Mouse (Mus musculus): ENCODE results near the gene Mgst2. TPM values are rescaled to one million over a fixed set of nuclear protein-coding genes. Genes with fewer than 3 reads are reported as not detected.
A peak's percentile ranks its signal among the peaks of the same experiment; 100 is the strongest.

The Mgst2 gene
- polyA plus RNA-seq, 2 experiments, result 2.8 to 19.0 TPM

- peaks cover 45 to 51% of the 10 kb centered on the region in 2 experiments for H3K4me1 ChIP-seq (replicated peaks; ENCODE audit: control insufficient read depth in 2 of 2, insufficient read depth in 2 of 2, low read length in 1 of 2)
- no peak overlapping the region for H3K4me3 ChIP-seq (ENCODE audit: insufficient read depth in 1 of 2, low read depth in 2 of 2, low read length in 2 of 2)
Measured at GRCm38 (mm10) chr3:51670414-51671070, 10.4 kb downstream of the Mgst2 start.

GRCm38 (mm10) chr3:51671071-51671469 lies 10.9 kb downstream of the Mgst2 start:
- Histone ChIP-seq H3K4me2 (ENCODE audit: low read depth) (peak overlapping the region; percentile 51), H3K4me3 (ENCODE audit: insufficient read depth in 1 of 2, low read depth in 2 of 2, low read length in 2 of 2) (no peak overlapping the region), H3K36me3 (replicated peaks; ENCODE audit: control insufficient read depth, insufficient read depth, low read depth) (no peaks in the 10 kb centered on the region), H3K9me3 (ENCODE audit: control insufficient read depth, low read length) (no peaks in the 10 kb centered on the region), H3K9ac (replicated peaks) (0 out of 2 replicates have a peak overlapping the region, but pooled peaks have one; percentile 1), H3K27ac (peak overlapping the region; percentile 91), H3K27me3 (ENCODE audit: control insufficient read depth, insufficient read depth, low read length) (no peaks in the 10 kb centered on the region), H3K4me1 (replicated peaks; ENCODE audit: control insufficient read depth in 2 of 2, insufficient read depth in 2 of 2, low read length in 1 of 2) (peaks cover 45 to 51% of the 10 kb centered on the region in 2 experiments)
- ATAC-seq (ENCODE audit: insufficient read depth) (peak; percentile 17; the same call in 1 of the 2 replicates), DNase-seq (ENCODE audit: low read depth in 3 of 3, low spot score in 3 of 3) (peak in 1 of 3 experiments; percentile 30)
- 58% methylated on average over 1 of the region's 1 CpGs for WGBS (ENCODE audit: insufficient replicate concordance)
- TF ChIP-seq CTCF (IDR thresholded peaks at IDR 0.05; ENCODE audit: low read depth), result no peak
- TF ChIP-seq EP300 (IDR thresholded peaks at IDR 0.05; ENCODE audit: low read depth), result no peak

More at GRCm38 (mm10) chr3:51670414-51671070, 10.4 kb downstream of the Mgst2 start:
- ATAC-seq (ENCODE audit: insufficient read depth) (peak; percentile 90), DNase-seq (ENCODE audit: low read depth in 3 of 3, low spot score in 3 of 3) (peak; percentile 84 to 88 (median 87))
- H3K27ac ChIP-seq, result peak overlapping the region; percentile 91
- 32% methylated on average over 5 of the region's 5 CpGs for WGBS (ENCODE audit: insufficient replicate concordance)
- no peaks in the 10 kb centered on the region for H3K9me3 ChIP-seq (ENCODE audit: control insufficient read depth, low read length)
- peak overlapping the region; percentile 52 for H3K9ac ChIP-seq (replicated peaks)
- no peaks in the 10 kb centered on the region for H3K36me3 ChIP-seq (replicated peaks; ENCODE audit: control insufficient read depth, insufficient read depth, low read depth)
- TF ChIP-seq CTCF (IDR thresholded peaks at IDR 0.05; ENCODE audit: low read depth), result no peak
- TF ChIP-seq EP300 (IDR thresholded peaks at IDR 0.05; ENCODE audit: low read depth), result peak; percentile 83
- peak overlapping the region; percentile 51 for H3K4me2 ChIP-seq (ENCODE audit: low read depth)
- no peaks in the 10 kb centered on the region for H3K27me3 ChIP-seq (ENCODE audit: control insufficient read depth, insufficient read depth, low read length)

GRCm38 (mm10) chr3:51672631-51673030 lies 12.5 kb downstream of the Mgst2 start:
- Histone ChIP-seq H3K4me1 (replicated peaks; ENCODE audit: control insufficient read depth in 2 of 2, insufficient read depth in 2 of 2, low read length in 1 of 2) (peaks cover 45 to 51% of the 10 kb centered on the region in 2 experiments), H3K27ac (peak overlapping the region; percentile 43), H3K9ac (replicated peaks) (no peak overlapping the region), H3K27me3 (ENCODE audit: control insufficient read depth, insufficient read depth, low read length) (no peaks in the 10 kb centered on the region), H3K4me2 (ENCODE audit: low read depth) (no peak overlapping the region; the same call in 1 of the 2 replicates), H3K4me3 (ENCODE audit: insufficient read depth in 1 of 2, low read depth in 2 of 2, low read length in 2 of 2) (no peak overlapping the region), H3K36me3 (replicated peaks; ENCODE audit: control insufficient read depth, insufficient read depth, low read depth) (no peaks in the 10 kb centered on the region), H3K9me3 (ENCODE audit: control insufficient read depth, low read length) (no peaks in the 10 kb centered on the region)
- TF ChIP-seq CTCF (IDR thresholded peaks at IDR 0.05; ENCODE audit: low read depth), result no peak
- no peak for TF ChIP-seq EP300 (IDR thresholded peaks at IDR 0.05; ENCODE audit: low read depth)
- WGBS (ENCODE audit: insufficient replicate concordance), result 8% methylated on average over 4 of the region's 4 CpGs
- ATAC-seq (ENCODE audit: insufficient read depth) (no peak), DNase-seq (ENCODE audit: low read depth in 3 of 3, low spot score in 3 of 3) (no peak)

- no peaks in the 10 kb centered on the region for H3K36me3 ChIP-seq (replicated peaks; ENCODE audit: control insufficient read depth, insufficient read depth, low read depth)
- H3K27ac ChIP-seq, result no peak overlapping the region
- ATAC-seq (ENCODE audit: insufficient read depth), result no peak
- H3K4me2 ChIP-seq (ENCODE audit: low read depth), result no peak overlapping the region
- H3K4me1 ChIP-seq (replicated peaks; ENCODE audit: control insufficient read depth in 2 of 2, insufficient read depth in 2 of 2, low read length in 1 of 2), result peaks cover 45 to 51% of the 10 kb centered on the region in 2 experiments
- WGBS (ENCODE audit: insufficient replicate concordance), result 65% methylated on average over 21 of the region's 21 CpGs
- no peaks in the 10 kb centered on the region for H3K9me3 ChIP-seq (ENCODE audit: control insufficient read depth, low read length)
- peak overlapping the region; percentile 9; the same call in 1 of the 2 replicates for H3K9ac ChIP-seq (replicated peaks)
- no peak for DNase-seq (ENCODE audit: low read depth in 3 of 3, low spot score in 3 of 3)
- TF ChIP-seq CTCF (IDR thresholded peaks at IDR 0.05; ENCODE audit: low read depth) (peak; percentile 67), EP300 (IDR thresholded peaks at IDR 0.05; ENCODE audit: low read depth) (no peak)
- no peaks in the 10 kb centered on the region for H3K27me3 ChIP-seq (ENCODE audit: control insufficient read depth, insufficient read depth, low read length)
- no peak overlapping the region for H3K4me3 ChIP-seq (ENCODE audit: insufficient read depth in 1 of 2, low read depth in 2 of 2, low read length in 2 of 2)
Measured at GRCm38 (mm10) chr3:51673408-51674086, 13.4 kb downstream of the Mgst2 start.

GRCm38 (mm10) chr3:51674963-51675362 lies 14.8 kb downstream of the Mgst2 start:
- Histone ChIP-seq H3K4me1 (replicated peaks; ENCODE audit: control insufficient read depth in 2 of 2, insufficient read depth in 2 of 2, low read length in 1 of 2) (peaks cover 43 to 45% of the 10 kb centered on the region in 2 experiments), H3K27ac (no peak overlapping the region)
- WGBS (ENCODE audit: insufficient replicate concordance), result 47% methylated on average over 3 of the region's 3 CpGs

More at GRCm38 (mm10) chr3:51674963-51675362, 14.8 kb downstream of the Mgst2 start:
- H3K9me3 ChIP-seq (ENCODE audit: control insufficient read depth, low read length), result no peaks in the 10 kb centered on the region
- H3K36me3 ChIP-seq (replicated peaks; ENCODE audit: control insufficient read depth, insufficient read depth, low read depth), result no peaks in the 10 kb centered on the region
- H3K4me3 ChIP-seq (ENCODE audit: insufficient read depth in 1 of 2, low read depth in 2 of 2, low read length in 2 of 2), result no peak overlapping the region
- no peaks in the 10 kb centered on the region for H3K27me3 ChIP-seq (ENCODE audit: control insufficient read depth, insufficient read depth, low read length)
- no peak overlapping the region for H3K9ac ChIP-seq (replicated peaks)
- DNase-seq (ENCODE audit: low read depth in 3 of 3, low spot score in 3 of 3), result no peak
- TF ChIP-seq CTCF (IDR thresholded peaks at IDR 0.05; ENCODE audit: low read depth), result no peak
- TF ChIP-seq EP300 (IDR thresholded peaks at IDR 0.05; ENCODE audit: low read depth), result no peak
- H3K4me2 ChIP-seq (ENCODE audit: low read depth), result no peak overlapping the region
- ATAC-seq (ENCODE audit: insufficient read depth), result no peak

All from liver, embryonic 14.5 days (tissue).